Mouse (Mus musculus) gastrocnemius, adult 2 months (tissue): ENCODE measurements at regions not wholly inside any gene's neighbourhood (a gene's known extent, or its start where the extent isn't known, plus 50 kb on each side); places are given as distances from the start of the nearest gene placed in this dataset.

ENCODE experiments used
- DNase-seq: peaks from one replicate; pipeline ENCODE4 v3.0.0; 2022
- H3K27ac ChIP-seq: fragments of 200-600 bp; 2 replicates; pipeline ENCODE4 v1.8.1; 2022; ENCODE audit warnings: mild to moderate bottlenecking
- H3K4me3 ChIP-seq: fragments of 200-600 bp; 2 replicates; pipeline ENCODE4 v1.8.1; 2022; ENCODE audit warnings: mild to moderate bottlenecking, moderate library complexity
- CTCF ChIP-seq: fragments of 200-600 bp; IDR thresholded peaks from 2 replicates; pipeline ENCODE4 v1.8.1; 2022; ENCODE audit warnings: antibody characterized with exemption, mild to moderate bottlenecking, moderate library complexity
- intact Hi-C: fragments of 180-260 bp; cut with DNase I; formaldehyde crosslinking; loops from one replicate; pipeline ENCODE4 v1.15.1; 2025

DNA sequence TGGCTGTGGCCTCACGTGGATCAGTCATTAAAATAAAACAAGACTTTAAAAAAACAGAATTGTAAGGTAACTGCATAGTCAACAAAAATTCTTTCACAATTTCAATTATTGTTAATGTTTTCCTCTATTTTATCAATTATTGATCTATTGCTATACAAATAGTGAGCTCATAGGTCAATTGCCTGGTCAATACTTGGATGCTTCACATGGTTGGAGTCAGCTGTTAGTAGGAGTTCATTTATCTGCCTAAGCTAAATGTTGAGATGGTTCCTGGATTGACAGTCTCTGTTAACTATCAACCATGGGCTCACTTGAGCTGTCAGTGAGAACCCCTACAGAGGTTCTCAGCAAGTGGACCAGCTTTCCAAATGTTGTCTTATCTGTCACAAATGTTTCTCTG, 955.7 kb downstream of the Fam19a2 start:
- no peak overlapping the region for H3K4me3 ChIP-seq
- TF ChIP-seq CTCF, result no peak
- H3K27ac ChIP-seq, result no peak overlapping the region
- intact Hi-C loops, result no loop called here
- DNase-seq, result no peak

DNA sequence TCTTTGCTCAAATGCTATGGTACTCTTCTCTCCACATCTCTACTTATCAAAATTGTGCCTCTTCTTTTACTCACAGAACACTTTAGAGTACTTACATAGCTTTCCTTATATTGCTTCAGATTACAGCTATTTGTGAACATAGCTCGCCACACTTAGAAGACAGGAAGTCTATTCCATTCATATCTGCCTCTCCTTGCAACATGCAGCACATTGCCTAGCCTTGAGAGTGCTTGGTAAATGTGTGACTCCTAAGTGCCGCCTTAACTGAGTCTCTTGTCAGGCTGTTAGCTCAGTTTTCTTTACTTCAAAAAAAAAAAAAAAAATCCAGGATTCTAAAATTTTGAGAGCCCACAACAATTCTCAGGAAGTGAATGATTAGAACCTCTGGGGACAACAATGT, 958.3 kb downstream of the Fam19a2 start:
- intact Hi-C loops, result no loop called here
- TF ChIP-seq CTCF, result no peak
- Histone ChIP-seq H3K4me3 (no peak overlapping the region), H3K27ac (no peak overlapping the region)
- no peak for DNase-seq

DNA sequence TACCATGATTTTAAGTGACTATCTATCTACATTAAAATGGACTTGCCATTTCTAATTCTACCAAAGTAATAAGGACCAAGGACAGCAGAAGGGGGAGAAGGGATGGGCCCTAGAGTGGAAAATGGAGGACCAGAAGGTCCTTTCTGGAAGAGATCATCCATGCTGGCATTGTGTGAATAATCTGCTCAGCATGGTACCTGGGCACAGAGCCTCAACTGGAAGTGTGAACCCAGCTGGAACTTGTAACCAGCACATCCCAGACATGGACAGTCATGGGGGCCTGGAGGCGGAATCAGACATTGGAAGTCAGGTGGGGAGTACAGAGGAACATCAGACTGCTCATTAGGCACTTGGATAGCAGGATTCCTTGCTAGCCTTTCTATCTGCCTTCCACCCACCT, 963.3 kb downstream of the Fam19a2 start:
- Histone ChIP-seq H3K27ac (no peak overlapping the region), H3K4me3 (no peak overlapping the region)
- DNase-seq, result no peak
- intact Hi-C loops, result no loop called here
- TF ChIP-seq CTCF, result no peak

DNA sequence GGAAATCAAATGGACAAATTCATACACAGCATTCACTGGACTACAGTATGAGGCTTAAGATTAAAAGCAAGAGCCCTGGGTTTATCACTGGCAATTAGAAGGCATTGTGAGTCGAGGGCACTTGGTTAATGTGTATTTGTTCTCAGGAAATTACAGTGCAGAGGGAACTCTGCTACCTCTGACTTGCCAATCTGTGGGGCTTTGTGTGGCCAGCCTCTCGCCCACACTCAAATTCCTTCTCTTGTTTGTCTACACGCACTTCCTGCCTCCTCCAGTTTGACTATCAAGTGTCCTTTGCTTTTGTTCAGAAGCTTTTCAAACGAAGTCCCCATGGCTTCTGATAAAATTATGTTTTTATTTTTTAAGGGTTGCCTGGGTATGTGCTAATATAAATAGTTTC, 985.6 kb downstream of the Fam19a2 start:
- intact Hi-C loops, result no loop called here
- TF ChIP-seq CTCF, result no peak
- no peak overlapping the region for H3K27ac ChIP-seq
- H3K4me3 ChIP-seq, result no peak overlapping the region
- no peak for DNase-seq

DNA sequence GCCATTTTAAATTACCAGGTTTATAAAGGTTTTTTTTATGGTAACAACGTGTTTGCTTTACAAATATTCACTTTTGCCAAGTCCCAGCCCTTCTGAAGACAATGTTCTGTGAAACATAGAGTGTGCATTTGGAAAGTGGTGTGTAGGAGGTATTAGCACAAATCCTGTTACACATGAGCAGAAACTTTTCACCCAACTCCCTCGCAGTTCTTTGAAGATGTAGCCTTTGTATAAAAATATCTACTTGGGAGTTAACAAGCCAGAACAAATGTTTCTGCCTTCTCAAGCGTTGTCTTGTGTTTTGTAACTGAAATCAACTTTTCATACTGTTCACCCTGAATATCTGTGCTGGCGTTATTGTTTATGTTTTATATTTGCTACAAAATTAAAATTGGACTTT, 986.2 kb downstream of the Fam19a2 start:
- H3K4me3 ChIP-seq, result no peak overlapping the region
- H3K27ac ChIP-seq, result no peak overlapping the region
- no peak for TF ChIP-seq CTCF
- no peak for DNase-seq
- intact Hi-C loops, result no loop called here

DNA sequence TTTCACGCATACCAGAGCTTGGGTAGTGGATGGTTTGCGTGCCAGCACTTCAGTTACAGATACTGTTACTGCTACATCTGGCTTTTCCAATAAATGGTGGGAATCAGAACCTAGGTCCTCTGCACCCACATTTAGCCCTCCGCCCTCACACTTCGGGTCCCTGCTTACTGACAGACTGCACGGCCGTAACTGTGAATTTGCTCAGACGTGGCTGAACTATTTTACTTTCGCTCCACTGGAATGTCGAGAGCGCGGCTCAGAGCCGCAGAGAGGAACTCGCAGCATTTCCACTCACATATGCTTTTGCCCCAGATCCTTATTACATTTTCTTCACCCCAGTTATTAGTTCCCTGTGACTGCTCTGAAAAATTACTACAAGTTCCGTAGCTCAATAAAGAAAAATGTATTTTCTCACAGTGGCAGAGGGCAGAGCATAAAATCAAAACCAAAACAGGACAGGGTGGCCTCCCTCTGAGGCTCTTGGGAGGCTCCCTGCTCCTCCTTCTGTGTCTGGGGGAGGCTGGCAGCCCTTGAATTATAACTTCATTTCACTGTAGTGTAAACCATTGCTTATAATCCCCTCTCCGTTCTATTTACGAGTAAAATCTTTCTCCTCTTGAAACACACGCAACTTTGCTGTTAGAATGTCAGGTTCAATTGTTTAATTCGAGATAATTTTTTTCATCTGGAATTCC, 1024.7 kb downstream of the Fam19a2 start:
- no peak for DNase-seq
- TF ChIP-seq CTCF, result no peak
- Histone ChIP-seq H3K27ac (peak overlapping the region; percentile 24; the same call in 1 of the 2 replicates), H3K4me3 (peak overlapping the region; percentile 61)
- intact Hi-C loops, result no loop called here

DNA sequence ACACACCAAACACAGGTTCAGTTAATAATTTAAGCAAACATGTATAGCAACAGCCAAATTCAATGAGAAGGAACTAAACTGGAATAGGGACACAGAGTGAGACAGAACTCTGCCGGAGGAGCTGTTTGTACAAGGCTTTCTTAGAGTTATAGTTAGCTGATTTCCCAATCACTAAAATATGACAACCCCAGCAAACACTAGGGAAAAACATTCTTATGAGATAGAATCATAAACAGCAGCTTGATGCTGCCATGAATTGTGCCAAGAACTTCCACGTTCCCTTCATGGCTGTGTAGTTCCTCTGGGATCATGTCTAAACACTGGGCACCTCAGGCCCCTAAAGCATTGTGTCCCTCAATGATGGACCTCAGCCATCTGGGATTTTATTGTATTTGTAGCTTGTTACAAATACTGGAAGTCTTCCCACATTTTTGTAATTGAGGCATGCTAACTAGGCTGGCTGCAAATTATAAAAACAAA, 1033.4 kb downstream of the Fam19a2 start:
- Histone ChIP-seq H3K27ac (no peak overlapping the region), H3K4me3 (no peak overlapping the region)
- intact Hi-C loops, result no loop called here
- TF ChIP-seq CTCF, result no peak
- no peak for DNase-seq

DNA sequence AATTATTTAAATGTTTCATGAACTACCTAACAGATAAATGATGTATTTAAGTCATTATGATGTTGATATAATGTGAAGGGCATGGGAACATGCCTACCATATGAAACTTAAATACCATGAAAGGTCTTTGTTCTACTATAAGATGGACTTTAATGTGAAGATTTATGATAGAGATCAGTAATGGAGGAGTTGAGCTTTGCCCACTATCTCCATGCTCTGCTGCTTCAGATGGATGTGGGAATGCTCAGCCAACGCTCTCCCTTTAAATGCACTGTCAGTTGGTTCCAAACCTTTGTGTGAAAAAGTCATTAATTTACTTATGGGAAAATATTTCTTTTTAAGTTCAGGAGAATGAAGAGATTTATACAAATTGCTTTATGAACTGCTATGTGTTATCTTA, 1040.9 kb downstream of the Fam19a2 start:
- intact Hi-C loops, result no loop called here

DNA sequence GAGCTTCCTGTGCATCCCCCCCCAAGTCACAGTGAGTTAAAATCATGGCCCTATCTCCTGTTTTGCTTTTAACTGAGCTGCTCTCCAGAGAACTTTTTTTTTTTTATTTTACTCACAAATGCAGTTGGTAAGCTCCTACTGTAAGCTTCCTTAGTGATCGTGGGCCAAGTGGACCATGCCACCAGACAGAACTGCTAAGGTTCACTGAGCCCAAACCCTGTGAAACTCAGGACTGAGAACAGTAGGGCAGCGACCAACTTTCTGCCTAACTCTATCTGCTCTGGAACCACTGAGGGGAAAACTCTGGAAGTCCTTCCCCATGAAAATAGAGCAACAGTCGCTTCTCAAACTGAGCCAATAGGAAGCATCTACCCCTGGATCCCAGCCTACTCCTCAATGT, 1041.8 kb downstream of the Fam19a2 start:
- intact Hi-C loops, result no loop called here
- Histone ChIP-seq H3K27ac (no peak overlapping the region), H3K4me3 (no peak overlapping the region)
- no peak for DNase-seq
- no peak for TF ChIP-seq CTCF

More for the DNA sequence above, 1040.9 kb downstream of the Fam19a2 start:
- no peak for TF ChIP-seq CTCF
- Histone ChIP-seq H3K4me3 (no peak overlapping the region), H3K27ac (no peak overlapping the region)
- DNase-seq, result no peak

DNA sequence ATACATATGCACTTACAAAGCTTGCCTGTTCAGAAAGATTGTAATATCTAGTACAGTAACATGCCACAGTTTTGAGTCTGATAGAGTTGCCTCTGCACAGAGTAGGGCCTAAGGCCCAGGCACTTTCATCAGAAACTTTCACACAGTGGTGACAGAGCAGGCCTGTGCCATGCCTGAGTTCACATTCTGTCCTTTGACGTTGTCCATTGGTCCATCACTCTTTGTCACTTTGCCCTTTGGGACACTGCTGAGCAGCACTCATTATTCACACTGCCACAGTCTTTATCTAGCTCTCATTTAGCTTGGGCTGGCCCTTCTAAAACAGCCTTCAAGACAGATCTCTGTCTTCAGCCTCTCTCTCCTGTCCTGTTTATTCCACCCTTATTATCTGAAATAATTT, 1055.0 kb downstream of the Fam19a2 start:
- no peak overlapping the region for H3K27ac ChIP-seq
- DNase-seq, result no peak
- H3K4me3 ChIP-seq, result no peak overlapping the region
- intact Hi-C loops, result no loop called here
- no peak for TF ChIP-seq CTCF

DNA sequence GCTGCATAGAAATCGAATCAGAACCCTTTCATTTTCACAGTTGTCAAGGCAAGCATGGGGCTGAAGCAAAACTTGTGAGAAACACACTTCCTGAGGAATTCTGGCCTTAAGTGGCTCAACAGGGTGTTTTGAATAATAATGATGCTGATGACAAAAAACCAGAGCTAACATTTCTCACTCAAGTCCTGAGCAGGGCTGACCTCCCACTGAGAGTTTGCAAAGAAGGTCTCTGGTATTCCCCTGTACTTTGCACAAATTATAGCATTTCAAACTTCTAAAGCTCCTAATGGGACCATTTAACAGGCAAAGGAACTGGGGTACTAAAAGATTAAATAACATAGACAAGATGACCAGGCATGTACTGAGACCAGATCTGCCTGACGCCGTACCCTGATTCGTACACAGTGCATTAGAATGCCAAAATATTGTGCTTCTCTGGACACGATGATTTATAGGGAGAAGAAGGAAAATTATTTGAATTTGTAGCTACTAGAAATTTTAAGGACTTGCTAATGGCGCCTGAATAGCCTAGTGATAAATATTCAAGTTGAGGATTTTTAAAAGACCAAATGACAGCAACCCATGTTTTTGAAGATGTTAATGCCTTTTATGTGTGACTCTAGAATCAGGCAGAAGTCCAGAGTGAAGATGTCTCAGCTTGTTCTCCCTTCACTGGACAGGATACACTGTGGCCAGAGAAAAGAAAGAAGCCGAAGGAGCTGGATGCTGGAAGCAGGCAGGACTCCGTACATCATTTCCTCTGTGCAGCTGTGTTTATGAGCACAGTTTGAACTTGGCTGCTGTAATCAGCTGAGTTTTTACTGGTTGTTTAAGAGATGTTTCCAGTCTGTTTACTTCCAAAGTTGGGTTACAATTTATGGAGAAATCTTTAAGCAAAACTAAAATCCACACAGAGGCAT, 1056.7 kb downstream of the Fam19a2 start:
- intact Hi-C loops, result no loop called here
- DNase-seq, result no peak
- H3K27ac ChIP-seq, result no peak overlapping the region
- TF ChIP-seq CTCF, result no peak
- no peak overlapping the region for H3K4me3 ChIP-seq

DNA sequence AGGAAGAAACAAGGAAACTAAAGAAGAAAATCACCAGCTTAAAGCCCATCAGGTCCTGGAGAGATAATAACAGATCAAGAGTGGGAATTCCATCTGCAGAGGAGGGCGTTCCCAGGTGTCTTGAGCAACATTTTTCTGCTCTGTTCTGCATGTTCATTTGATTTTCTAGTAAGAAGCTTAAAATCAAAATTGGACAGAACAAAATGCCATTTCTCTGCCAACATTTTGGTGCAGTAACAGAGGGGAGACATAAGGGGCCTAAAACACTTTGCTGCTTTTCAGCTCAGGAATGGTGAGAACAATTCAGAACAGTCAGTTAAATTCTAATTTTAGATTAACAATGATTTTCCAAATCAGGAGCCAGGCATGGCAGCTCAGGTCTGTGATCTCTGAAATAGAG, 1056.8 kb downstream of the Slc16a7 start:
- Histone ChIP-seq H3K4me3 (no peak overlapping the region), H3K27ac (no peak overlapping the region)
- TF ChIP-seq CTCF, result no peak
- intact Hi-C loops, result no loop called here
- DNase-seq, result no peak

DNA sequence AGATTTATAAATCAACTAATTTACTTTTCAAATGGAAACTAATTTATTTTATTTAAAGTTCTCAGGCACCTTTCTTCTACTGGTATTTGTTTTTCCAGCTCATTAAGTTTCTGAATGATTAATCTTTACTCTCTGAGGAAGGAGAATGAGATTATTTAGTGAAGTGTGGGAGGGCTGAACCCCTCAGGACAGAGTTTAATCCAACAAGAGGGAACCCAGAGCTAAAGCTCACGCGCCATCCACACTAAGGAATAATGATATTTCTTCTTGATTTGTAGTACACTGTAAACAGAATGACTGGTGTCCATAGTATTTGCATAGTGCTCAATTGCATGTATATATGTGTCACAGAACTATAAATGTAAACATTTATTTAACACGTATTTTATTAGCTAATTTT, 1050.3 kb downstream of the Slc16a7 start:
- no peak overlapping the region for H3K4me3 ChIP-seq
- TF ChIP-seq CTCF, result no peak
- intact Hi-C loops, result no loop called here
- no peak for DNase-seq
- no peak overlapping the region for H3K27ac ChIP-seq
